Mouse (Mus musculus) cerebellum, adult 18-20 months (tissue): ENCODE data around the gene Gm15517.
"Not testable (repeated sequence)": the region's sequence is repeated elsewhere in the genome, so short reads cannot be mapped to it uniquely, and the experiment has no call there.

Experiments used
- DNase-seq, 2 experiments: peaks; one replicate each; pipeline ENCODE4 v3.0.0; 2021

The Gm15517 gene

GRCm38 (mm10) chr7:44271309-44271708, 10.1 kb downstream of the Gm15517 start:
- no peak for DNase-seq

- no peak for DNase-seq
These were observed 11.3 kb downstream of the Gm15517 start for GRCm38 (mm10) chr7:44272546-44272945.

GRCm38 (mm10) chr7:44273446-44273845, 12.2 kb downstream of the Gm15517 start:
- DNase-seq: no peak

GRCm38 (mm10) chr7:44274096-44274495, 12.8 kb downstream of the Gm15517 start:
- DNase-seq: no peak

- DNase-seq: no peak
These were observed 14.3 kb downstream of the Gm15517 start for GRCm38 (mm10) chr7:44275546-44275945.

GRCm38 (mm10) chr7:44276461-44277249, 15.4 kb downstream of the Gm15517 start:
- no peak for DNase-seq

- DNase-seq: peak; percentile 77 to 78
These were observed 16.0 kb downstream of the Gm15517 start for GRCm38 (mm10) chr7:44277250-44277622.

- DNase-seq: no peak
These were observed 19.7 kb downstream of the Gm15517 start for GRCm38 (mm10) chr7:44280959-44281358.

GRCm38 (mm10) chr7:44281586-44281985, 20.3 kb downstream of the Gm15517 start:
- DNase-seq: no peak

- no peak for DNase-seq
These were observed 26.5 kb downstream of the Gm15517 start for GRCm38 (mm10) chr7:44287760-44288159.

- DNase-seq: no peak
These were observed 29.7 kb downstream of the Gm15517 start for GRCm38 (mm10) chr7:44290986-44291385.

GRCm38 (mm10) chr7:44291418-44291817, 30.2 kb downstream of the Gm15517 start:
- no peak for DNase-seq

GRCm38 (mm10) chr7:44297501-44297900, 36.3 kb downstream of the Gm15517 start:
- not testable (repeated sequence) for DNase-seq

GRCm38 (mm10) chr7:44303346-44304340, 42.4 kb downstream of the Gm15517 start:
- peak in 1 of 2 experiments; percentile 21 for DNase-seq

- DNase-seq: no peak
These were observed 43.2 kb downstream of the Gm15517 start for GRCm38 (mm10) chr7:44304463-44304774.

- DNase-seq: peak; percentile 98 to 99
These were observed 43.8 kb downstream of the Gm15517 start for GRCm38 (mm10) chr7:44304775-44305641.

- DNase-seq: no peak
These were observed 44.4 kb downstream of the Gm15517 start for GRCm38 (mm10) chr7:44305686-44306085.

- DNase-seq: no peak
These were observed 45.4 kb downstream of the Gm15517 start, which contains the start of gene Clec11a for GRCm38 (mm10) chr7:44306516-44307240. Clec11a (minus strand) TSS chr7:44306902.

GRCm38 (mm10) chr7:44307261-44308020, 46.2 kb downstream of the Gm15517 start:
- no peak for DNase-seq

GRCm38 (mm10) chr7:44309475-44310284, 48.4 kb downstream of the Gm15517 start, which contains the start of gene Shank1:
Shank1 (plus strand) TSS chr7:44310253.
- DNase-seq: peak in 1 of 2 experiments; percentile 20
